Mouse (Mus musculus): ENCODE results near the gene Tmem220. TPM values are rescaled to one million over a fixed set of nuclear protein-coding genes. Genes with fewer than 3 reads are reported as not detected.

The Tmem220 gene
- 1.5 and 1.8 TPM in 2 replicates for polyA plus RNA-seq (2015; fragmentation: Nextera tagmentation; extraction: Ambion mirVana)

GRCm38 (mm10) chr11:67024867-67025477 lies at the start of gene Tmem220:
Gene Tmem220, plus strand, starts transcription at chr11:67025154.
- TF ChIP-seq CTCF (IDR thresholded peaks at IDR 0.05; ENCODE audit: low read depth) = peak; percentile 80
- Histone ChIP-seq H3K27me3 (ENCODE audit: insufficient read depth, low read length) (no peaks in the 10 kb centered on the region), H3K4me3 (replicated peaks; ENCODE audit: low read depth, low read length) (peak within 1 kb of the TSS; percentile 51), H3K27ac (peak within 1 kb of the TSS; percentile 31; the same call in 1 of the 2 replicates), H3K9ac (ENCODE audit: low read depth, low read length) (peak within 1 kb of the TSS; percentile 67), H3K4me1 (replicated peaks; ENCODE audit: insufficient read depth, low read length) (0 out of 2 replicates have a peak, but pooled peaks cover 3% of the 10 kb centered on the region), H3K9me3 (replicated peaks; ENCODE audit: low read length) (no peaks in the 10 kb centered on the region), H3K36me3 (ENCODE audit: insufficient read depth, low read length) (no peaks in the 10 kb centered on the region), H3K4me2 (ENCODE audit: low read length) (peak within 1 kb of the TSS; percentile 77)
- ATAC-seq (replicated peaks; ENCODE audit: low FRiP score, low read depth) = peak; percentile 99
- peak; percentile 99 for DNase-seq (ENCODE audit: low spot score)
- 1% methylated on average over 35 of the region's 35 CpGs for WGBS

- no peak for TF ChIP-seq CTCF (IDR thresholded peaks at IDR 0.05; ENCODE audit: low read depth)
- DNase-seq (ENCODE audit: low spot score) = no peak
- WGBS = 91% methylated on average over 7 of the region's 7 CpGs
- no peaks in the 10 kb centered on the region for H3K36me3 ChIP-seq (ENCODE audit: insufficient read depth, low read length)
- H3K9me3 ChIP-seq (replicated peaks; ENCODE audit: low read length) = no peaks in the 10 kb centered on the region
- no peaks in the 10 kb centered on the region for H3K27me3 ChIP-seq (ENCODE audit: insufficient read depth, low read length)
- H3K27ac ChIP-seq = no peak overlapping the region
- no peak overlapping the region for H3K4me3 ChIP-seq (replicated peaks; ENCODE audit: low read depth, low read length)
- H3K9ac ChIP-seq (ENCODE audit: low read depth, low read length) = no peak overlapping the region
- no peaks in the 10 kb centered on the region for H3K4me1 ChIP-seq (replicated peaks; ENCODE audit: insufficient read depth, low read length)
- no peak overlapping the region for H3K4me2 ChIP-seq (ENCODE audit: low read length)
- ATAC-seq (replicated peaks; ENCODE audit: low FRiP score, low read depth) = no peak
Observed at GRCm38 (mm10) chr11:66975606-66976330, 49.2 kb upstream of the Tmem220 start.

DNA sequence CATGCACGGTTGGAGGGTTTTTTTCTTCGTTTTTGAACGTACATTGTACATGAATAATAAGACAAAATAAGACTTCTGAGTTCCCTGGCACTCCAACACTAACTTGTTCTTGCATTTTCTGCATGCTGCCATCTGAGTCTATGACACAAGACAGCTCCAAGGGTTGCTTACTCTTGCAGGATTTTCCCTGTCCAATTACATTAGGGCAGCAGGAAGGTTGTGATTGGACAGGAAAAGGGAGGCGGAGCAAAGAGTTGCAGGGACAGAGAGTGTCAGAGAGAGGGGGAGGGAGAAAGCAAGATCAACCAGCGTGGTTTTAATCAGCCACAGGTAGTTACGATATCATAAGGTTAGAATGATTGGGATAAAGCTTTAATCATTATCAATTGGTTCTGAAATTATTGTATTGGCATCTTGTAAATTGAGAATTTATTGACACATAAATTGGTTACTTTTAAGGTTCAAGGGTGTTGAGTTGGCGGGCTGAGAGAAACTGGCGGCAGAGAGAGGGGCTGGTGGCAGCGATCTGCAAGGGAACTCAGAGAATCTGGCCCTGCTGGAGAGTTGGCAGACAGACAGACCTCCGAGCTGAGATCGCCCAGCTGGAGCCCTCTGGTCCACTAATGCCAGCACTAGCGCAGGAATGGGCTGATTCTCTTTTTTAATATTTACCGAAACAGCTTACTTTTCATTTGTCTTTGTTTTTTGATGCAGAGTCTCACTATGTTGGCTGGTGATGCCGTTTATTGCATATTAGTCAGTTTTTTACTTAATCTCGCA lies 43.4 kb upstream of the Tmem220 start:
- H3K9me3 ChIP-seq (replicated peaks; ENCODE audit: low read length) = no peaks in the 10 kb centered on the region
- DNase-seq (ENCODE audit: low spot score) (no peak), ATAC-seq (replicated peaks; ENCODE audit: low FRiP score, low read depth) (no peak)
- 0 out of 2 replicates have a peak, but pooled peaks cover 7% of the 10 kb centered on the region for H3K4me1 ChIP-seq (replicated peaks; ENCODE audit: insufficient read depth, low read length)
- H3K9ac ChIP-seq (ENCODE audit: low read depth, low read length) = no peak overlapping the region
- H3K36me3 ChIP-seq (ENCODE audit: insufficient read depth, low read length) = no peaks in the 10 kb centered on the region
- H3K4me3 ChIP-seq (replicated peaks; ENCODE audit: low read depth, low read length) = no peak overlapping the region
- WGBS = 83% methylated on average over 15 of the region's 15 CpGs
- no peak overlapping the region for H3K4me2 ChIP-seq (ENCODE audit: low read length)
- no peak overlapping the region for H3K27ac ChIP-seq
- no peak for TF ChIP-seq CTCF (IDR thresholded peaks at IDR 0.05; ENCODE audit: low read depth)
- H3K27me3 ChIP-seq (ENCODE audit: insufficient read depth, low read length) = no peaks in the 10 kb centered on the region

GRCm38 (mm10) chr11:66982794-66983193 lies 42.2 kb upstream of the Tmem220 start:
- Histone ChIP-seq H3K36me3 (ENCODE audit: insufficient read depth, low read length) (no peaks in the 10 kb centered on the region), H3K27ac (no peak overlapping the region)
- no peak; the same call in 1 of the 2 replicates for ATAC-seq (replicated peaks; ENCODE audit: low FRiP score, low read depth)

GRCm38 (mm10) chr11:66983422-66984164 lies 41.4 kb upstream of the Tmem220 start:
- Histone ChIP-seq H3K4me3 (replicated peaks; ENCODE audit: low read depth, low read length) (no peak overlapping the region), H3K27me3 (ENCODE audit: insufficient read depth, low read length) (no peaks in the 10 kb centered on the region), H3K4me2 (ENCODE audit: low read length) (peak overlapping the region; percentile 76; the same call in 1 of the 2 replicates), H3K4me1 (replicated peaks; ENCODE audit: insufficient read depth, low read length) (0 out of 2 replicates have a peak, but pooled peaks cover 7% of the 10 kb centered on the region), H3K9ac (ENCODE audit: low read depth, low read length) (no peak overlapping the region), H3K9me3 (replicated peaks; ENCODE audit: low read length) (no peaks in the 10 kb centered on the region), H3K27ac (0 out of 2 replicates have a peak overlapping the region, but pooled peaks have one; percentile 25), H3K36me3 (ENCODE audit: insufficient read depth, low read length) (no peaks in the 10 kb centered on the region)
- 33% methylated on average over 11 of the region's 11 CpGs for WGBS
- ATAC-seq (replicated peaks; ENCODE audit: low FRiP score, low read depth) (no peak; the same call in 1 of the 2 replicates), DNase-seq (ENCODE audit: low spot score) (peak; percentile 39)
- no peak for TF ChIP-seq CTCF (IDR thresholded peaks at IDR 0.05; ENCODE audit: low read depth)

More at GRCm38 (mm10) chr11:66982794-66983193, 42.2 kb upstream of the Tmem220 start:
- Histone ChIP-seq H3K4me1 (replicated peaks; ENCODE audit: insufficient read depth, low read length) (0 out of 2 replicates have a peak, but pooled peaks cover 7% of the 10 kb centered on the region), H3K4me3 (replicated peaks; ENCODE audit: low read depth, low read length) (no peak overlapping the region), H3K27me3 (ENCODE audit: insufficient read depth, low read length) (no peaks in the 10 kb centered on the region), H3K4me2 (ENCODE audit: low read length) (no peak overlapping the region), H3K9ac (ENCODE audit: low read depth, low read length) (no peak overlapping the region), H3K9me3 (replicated peaks; ENCODE audit: low read length) (no peaks in the 10 kb centered on the region)
- TF ChIP-seq CTCF (IDR thresholded peaks at IDR 0.05; ENCODE audit: low read depth) = peak; percentile 69
- DNase-seq (ENCODE audit: low spot score) = peak; percentile 50
- 41% methylated on average over 6 of the region's 6 CpGs for WGBS
